Mouse (Mus musculus) G1E (cell line): Measurements from ENCODE around the gene Vps37c. TPM values are rescaled to one million over a fixed set of nuclear protein-coding genes. Genes with fewer than 3 reads are reported as not detected.

Experiments
- ATAC-seq: 2 replicates; pipeline ENCODE4 v1.8.0; 2016; ENCODE audit warnings: mild to moderate bottlenecking; ENCODE audit not compliant: insufficient number of reproducible peaks, poor library complexity, low FRiP score, severe bottlenecking; ENCODE audit errors: extremely low read depth
- DNase-seq: peaks from one replicate; pipeline ENCODE4 v3.0.0; 2012; ENCODE audit warnings: low spot score
- H3K27me3 ChIP-seq: 2 replicates; pipeline ENCODE4 v1.6.1; 2012; ENCODE audit warnings: mild to moderate bottlenecking, low read length, inconsistent platforms; ENCODE audit not compliant: insufficient read depth
- H3K36me3 ChIP-seq: replicated peaks from 2 replicates; pipeline ENCODE3; 2012; ENCODE audit warnings: mild to moderate bottlenecking, inconsistent platforms
- H3K4me1 ChIP-seq: 2 replicates; pipeline ENCODE4 v1.6.1; 2012; ENCODE audit warnings: low read depth, low read length, inconsistent platforms, mixed read lengths; ENCODE audit not compliant: insufficient read depth
- H3K4me3 ChIP-seq: 2 replicates; pipeline ENCODE4 v1.5.1; 2012; ENCODE audit warnings: low read depth, mild to moderate bottlenecking, inconsistent platforms, low read length, moderate library complexity, mixed read lengths
- H3K9me3 ChIP-seq: replicated peaks from 2 replicates; pipeline ENCODE4 v1.6.1; 2012; ENCODE audit warnings: inconsistent platforms
- CTCF ChIP-seq: IDR thresholded peaks from 2 replicates; pipeline ENCODE4 v1.5.1; 2012; ENCODE audit warnings: low read depth, low read length, inconsistent platforms, mixed read lengths
- GATA1 ChIP-seq: IDR thresholded peaks from 2 replicates; pipeline ENCODE4 v1.6.1; 2012; ENCODE audit warnings: borderline replicate concordance, low read length, inconsistent platforms, mixed read lengths
- GATA2 ChIP-seq: IDR thresholded peaks from 2 replicates; pipeline ENCODE4 v1.6.1; 2012; ENCODE audit warnings: low read depth, low read length, inconsistent platforms, borderline replicate concordance
- POLR2AphosphoS5 ChIP-seq: IDR thresholded peaks from 2 replicates; pipeline ENCODE4 v1.6.1; 2012; ENCODE audit warnings: low read depth, low read length, inconsistent platforms; ENCODE audit not compliant: insufficient replicate concordance
- TAL1 ChIP-seq: conservative IDR thresholded peaks from 2 replicates; pipeline ENCODE4 v1.6.1; 2012; ENCODE audit warnings: low read depth, low read length, inconsistent platforms, mixed read lengths
- polyA plus RNA-seq: library from polyadenylated mRNA; stranded (reverse); fragments of >175 nt; gene quantifications from 2 replicates; pipeline ENCODE4 v1.2.3, GENCODE M21; 2012
- total RNA-seq, 2 experiments: library from RNA; stranded (forward) in 1 of 2; stranded (reverse) in 1 of 2; fragments of 200-1000 nt in 1 of 2; fragments of >200 nt in 1 of 2; fragmentation: Nextera tagmentation in 1 of 2; gene quantifications; 2 replicates each; pipeline ENCODE4 v1.2.3; 2014 to 2017

Gene Vps37c
- total and polyA plus RNA-seq, 3 experiments = 5.2 to 34.9 (median 16.3) TPM

GRCm38 (mm10) chr19:10715476-10715875, 26.9 kb downstream of the Vps37c start:
- H3K36me3 ChIP-seq = peaks cover 46% of the 10 kb centered on the region
- TF ChIP-seq TAL1 = no peak
- no peak for TF ChIP-seq GATA1
- TF ChIP-seq CTCF = no peak
- no peak for TF ChIP-seq POLR2AphosphoS5
- no peak for TF ChIP-seq GATA2

GRCm38 (mm10) chr19:10718251-10718775, 29.8 kb downstream of the Vps37c start:
- H3K9me3 ChIP-seq = no peaks in the 10 kb centered on the region
- H3K4me3 ChIP-seq = no peak overlapping the region
- H3K36me3 ChIP-seq = peaks cover 18% of the 10 kb centered on the region
- no peak for ATAC-seq
- peaks cover 4% of the 10 kb centered on the region; the same call in 1 of the 2 replicates for H3K4me1 ChIP-seq
- peaks cover 26% of the 10 kb centered on the region for H3K27me3 ChIP-seq
- DNase-seq = no peak
- TF ChIP-seq CTCF (no peak), GATA2 (no peak), TAL1 (no peak), GATA1 (no peak), POLR2AphosphoS5 (no peak)

More at GRCm38 (mm10) chr19:10715476-10715875, 26.9 kb downstream of the Vps37c start:
- Histone ChIP-seq H3K27me3 (peaks cover 10% of the 10 kb centered on the region), H3K4me3 (no peak overlapping the region), H3K4me1 (peaks cover 4% of the 10 kb centered on the region; the same call in 1 of the 2 replicates), H3K9me3 (no peaks in the 10 kb centered on the region)
- no peak for ATAC-seq
- no peak for DNase-seq

- H3K4me3 ChIP-seq = no peak overlapping the region
- TF ChIP-seq CTCF (no peak), TAL1 (no peak)
- ATAC-seq (no peak), DNase-seq (no peak)
- peaks cover 4% of the 10 kb centered on the region for H3K36me3 ChIP-seq
- peaks cover 30% of the 10 kb centered on the region for H3K27me3 ChIP-seq
- peaks cover 4% of the 10 kb centered on the region; the same call in 1 of the 2 replicates for H3K4me1 ChIP-seq
- no peaks in the 10 kb centered on the region for H3K9me3 ChIP-seq
These were observed 31.2 kb downstream of the Vps37c start for GRCm38 (mm10) chr19:10719751-10720150.

GRCm38 (mm10) chr19:10720524-10720923, 32.0 kb downstream of the Vps37c start:
- H3K4me1 ChIP-seq = peaks cover 4% of the 10 kb centered on the region; the same call in 1 of the 2 replicates
- no peak for TF ChIP-seq GATA1
- H3K27me3 ChIP-seq = peaks cover 35% of the 10 kb centered on the region
- DNase-seq = no peak
- H3K9me3 ChIP-seq = no peaks in the 10 kb centered on the region
- no peaks in the 10 kb centered on the region for H3K36me3 ChIP-seq
- H3K4me3 ChIP-seq = no peak overlapping the region
- ATAC-seq = no peak

GRCm38 (mm10) chr19:10721064-10721463, 32.5 kb downstream of the Vps37c start:
- peaks cover 35% of the 10 kb centered on the region for H3K27me3 ChIP-seq
- no peak for ATAC-seq
- H3K4me3 ChIP-seq = no peak overlapping the region
- H3K9me3 ChIP-seq = no peaks in the 10 kb centered on the region
- DNase-seq = no peak
- peaks cover 4% of the 10 kb centered on the region; the same call in 1 of the 2 replicates for H3K4me1 ChIP-seq
- TF ChIP-seq TAL1 (no peak), GATA1 (no peak), CTCF (no peak), POLR2AphosphoS5 (no peak), GATA2 (no peak)
- no peaks in the 10 kb centered on the region for H3K36me3 ChIP-seq

- DNase-seq = no peak
- Histone ChIP-seq H3K27me3 (peaks cover 35% of the 10 kb centered on the region), H3K36me3 (no peaks in the 10 kb centered on the region), H3K4me3 (no peak overlapping the region), H3K4me1 (no peaks in the 10 kb centered on the region), H3K9me3 (no peaks in the 10 kb centered on the region)
- TF ChIP-seq TAL1 (no peak), GATA1 (no peak), CTCF (no peak), GATA2 (no peak), POLR2AphosphoS5 (no peak)
- no peak for ATAC-seq
These were observed 34.5 kb downstream of the Vps37c start for GRCm38 (mm10) chr19:10723084-10723483.

GRCm38 (mm10) chr19:10723649-10724048, 35.1 kb downstream of the Vps37c start:
- TF ChIP-seq TAL1 = no peak
- no peak for TF ChIP-seq CTCF
- no peak for TF ChIP-seq POLR2AphosphoS5
- no peak for TF ChIP-seq GATA1
- no peak for TF ChIP-seq GATA2
- ATAC-seq = no peak
- Histone ChIP-seq H3K27me3 (peaks cover 31% of the 10 kb centered on the region), H3K9me3 (no peaks in the 10 kb centered on the region), H3K4me3 (no peak overlapping the region), H3K36me3 (no peaks in the 10 kb centered on the region), H3K4me1 (no peaks in the 10 kb centered on the region)
- DNase-seq = no peak
